Mouse (Mus musculus) midbrain, embryonic 11.5 days (tissue): ENCODE data around the gene C1qc. TPM values are rescaled to one million over a fixed set of nuclear protein-coding genes. Genes with fewer than 3 reads are reported as not detected.

Experiments used
- ATAC-seq: fragments of 200-750 bp; cut with Nextera tagmentation; 2 replicates; pipeline ENCODE4 v1.8.0; 2017; ENCODE audit warnings: moderate TSS enrichment, moderate library complexity; ENCODE audit not compliant: low FRiP score
- DNase-seq: peaks from one replicate; pipeline ENCODE4 v3.0.0; 2015; ENCODE audit warnings: low spot score; ENCODE audit errors: missing footprints
- H3K27ac ChIP-seq: fragments of 300-500 bp; sonication (generic); 2 replicates; pipeline ENCODE4 v1.5.1; 2014; ENCODE audit warnings: low read depth, low read length
- H3K27me3 ChIP-seq: fragments of 300-500 bp; sonication (generic); 2 replicates; pipeline ENCODE4 v1.6.1; 2014; ENCODE audit warnings: mild to moderate bottlenecking, low read length, moderate library complexity, mixed read lengths; ENCODE audit not compliant: control insufficient read depth, insufficient read depth
- H3K36me3 ChIP-seq: fragments of 300-500 bp; sonication (generic); 2 replicates; pipeline ENCODE4 v1.6.1; 2014; ENCODE audit warnings: mild to moderate bottlenecking, low read length, moderate library complexity, mixed read lengths; ENCODE audit not compliant: control insufficient read depth, insufficient read depth
- H3K4me1 ChIP-seq: fragments of 300-500 bp; sonication (generic); 2 replicates; pipeline ENCODE4 v1.6.1; 2014; ENCODE audit warnings: low read length; ENCODE audit not compliant: control insufficient read depth, insufficient read depth
- H3K4me2 ChIP-seq: fragments of 300-500 bp; sonication (generic); 2 replicates; pipeline ENCODE4 v1.6.1; 2014; ENCODE audit warnings: mild to moderate bottlenecking, moderate library complexity
- H3K4me3 ChIP-seq: fragments of 300-500 bp; sonication (generic); 2 replicates; pipeline ENCODE4 v1.5.1; 2014; ENCODE audit warnings: low read depth, low read length
- H3K9ac ChIP-seq: fragments of 300-500 bp; sonication (generic); 2 replicates; pipeline ENCODE4 v1.6.1; 2014; ENCODE audit warnings: low read length
- H3K9me3 ChIP-seq: fragments of 300-500 bp; sonication (generic); 2 replicates; pipeline ENCODE4 v1.6.1; 2016; ENCODE audit warnings: low read length; ENCODE audit not compliant: control insufficient read depth
- WGBS: fragments of 180-500 bp; shearing (Covaris S2); extraction: QIAGEN DNeasy Blood & Tissue Kit; methylation state at CpG from one replicate; pipeline ENCODE4 v1.1.7; 2014; 5-methylcytosine and 5-hydroxymethylcytosine counted together
- polyA plus RNA-seq: library from polyadenylated mRNA; unstranded; fragments of >200 nt; fragmentation: Nextera tagmentation; extraction: Ambion mirVana; gene quantifications from 2 replicates; pipeline ENCODE4 v1.2.1, GENCODE M21; 2014

The C1qc gene
- polyA plus RNA-seq, 1 experiment from 2014 or later, result 18.9 TPM

DNA sequence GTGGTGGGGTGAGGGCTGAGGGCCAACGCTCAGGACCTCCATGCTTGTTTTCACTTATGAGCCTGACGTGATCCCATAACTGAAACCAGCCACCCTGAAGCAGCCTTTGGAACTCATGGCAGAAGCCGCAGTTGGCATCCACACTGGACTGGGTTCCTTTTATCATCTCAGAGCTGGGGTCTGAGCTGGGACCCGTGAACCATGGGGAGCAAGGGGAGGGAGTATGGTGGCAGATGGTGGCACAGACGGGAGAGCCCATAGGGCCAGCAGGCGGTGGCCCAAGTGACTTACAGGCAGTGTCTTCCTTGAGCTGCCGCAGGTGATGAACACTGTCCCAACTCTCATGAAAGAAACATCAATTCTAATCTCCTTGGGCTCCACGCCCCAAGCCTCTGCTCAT lies 26.0 kb upstream of the C1qc start:
- Histone ChIP-seq H3K9me3 (no peaks in the 10 kb centered on the region), H3K36me3 (no peaks in the 10 kb centered on the region), H3K27ac (no peak overlapping the region), H3K4me3 (no peak overlapping the region), H3K4me1 (peaks cover 10% of the 10 kb centered on the region), H3K4me2 (no peak overlapping the region), H3K27me3 (peaks cover 3% of the 10 kb centered on the region), H3K9ac (no peak overlapping the region)
- 87% methylated on average over 8 of the region's 8 CpGs for WGBS
- DNase-seq (no peak), ATAC-seq (no peak)

DNA sequence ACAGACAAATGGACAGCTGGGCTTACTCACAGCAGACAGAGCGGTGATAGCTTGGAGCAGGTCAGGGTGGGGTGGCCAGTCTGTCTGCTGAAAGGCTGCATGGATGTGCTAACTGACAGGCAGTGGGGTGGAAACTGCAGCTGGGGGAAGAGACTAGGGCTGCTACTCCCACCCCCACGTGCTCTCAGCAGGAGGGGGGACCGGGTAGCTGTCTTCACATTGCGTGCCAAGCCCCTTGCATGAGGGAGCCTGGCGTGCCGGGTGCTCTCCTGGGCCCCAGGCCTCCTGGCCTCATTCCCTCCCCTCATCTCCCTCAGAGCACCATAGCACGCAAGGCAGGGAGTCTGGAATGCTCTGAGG lies 24.3 kb upstream of the C1qc start:
- Histone ChIP-seq H3K27ac (no peak overlapping the region), H3K27me3 (peaks cover 3% of the 10 kb centered on the region; the same call in 1 of the 2 replicates), H3K4me3 (no peak overlapping the region), H3K36me3 (no peaks in the 10 kb centered on the region), H3K4me2 (no peak overlapping the region), H3K9ac (no peak overlapping the region), H3K9me3 (no peaks in the 10 kb centered on the region), H3K4me1 (peaks cover 16% of the 10 kb centered on the region)
- DNase-seq (no peak), ATAC-seq (no peak)
- 48% methylated on average over 7 of the region's 7 CpGs for WGBS

DNA sequence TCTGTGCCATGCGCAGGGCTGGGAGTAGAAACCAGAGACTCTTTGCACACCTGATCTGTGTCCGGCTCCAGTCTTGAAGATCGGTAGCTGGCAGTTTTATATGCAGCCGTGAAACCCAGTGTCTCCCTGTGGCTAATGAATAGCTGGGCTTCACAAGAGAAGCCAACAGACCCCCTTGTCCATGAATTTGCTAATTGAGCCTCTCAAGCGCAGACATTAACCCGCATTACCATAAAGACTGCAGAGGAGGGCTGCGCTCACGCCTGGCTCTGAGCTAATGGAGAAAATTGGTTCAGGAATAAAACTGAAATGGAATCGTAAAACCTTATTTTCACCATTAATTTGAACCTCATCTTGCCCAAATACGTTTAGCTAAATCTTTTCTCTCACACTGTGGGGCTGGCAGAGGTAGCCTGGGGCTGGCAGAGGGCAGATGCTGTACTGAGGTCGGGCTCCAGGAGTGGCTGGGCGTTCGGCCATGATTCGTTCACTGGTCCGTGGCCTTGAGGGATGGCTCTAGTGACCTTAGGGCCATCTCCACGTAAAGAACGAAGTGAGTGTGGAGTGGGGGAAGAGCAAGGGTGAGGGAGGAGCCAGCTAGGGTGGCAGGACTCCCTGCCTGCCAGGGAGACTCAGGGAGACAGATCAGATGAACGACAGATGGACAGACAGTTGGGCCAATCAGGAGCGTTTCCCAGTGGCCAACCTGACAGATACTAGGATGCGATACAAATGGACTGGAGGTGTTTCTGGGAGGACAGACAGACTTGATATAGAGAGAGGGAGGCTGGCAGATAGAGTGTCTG lies 23.7 kb upstream of the C1qc start:
- DNase-seq, result no peak
- H3K27ac ChIP-seq, result no peak overlapping the region
- WGBS, result 72% methylated on average over 20 of the region's 20 CpGs
- H3K4me1 ChIP-seq, result peaks cover 18% of the 10 kb centered on the region
- no peak overlapping the region for H3K9ac ChIP-seq
- H3K9me3 ChIP-seq, result no peaks in the 10 kb centered on the region
- peaks cover 6% of the 10 kb centered on the region; the same call in 1 of the 2 replicates for H3K27me3 ChIP-seq
- ATAC-seq, result no peak
- no peak overlapping the region for H3K4me2 ChIP-seq
- H3K36me3 ChIP-seq, result no peaks in the 10 kb centered on the region
- no peak overlapping the region for H3K4me3 ChIP-seq

GRCm38 (mm10) chr4:136912841-136913240 lies 20.0 kb upstream of the C1qc start:
- Histone ChIP-seq H3K4me3 (no peak overlapping the region), H3K27me3 (peaks cover 16% of the 10 kb centered on the region), H3K9ac (peak overlapping the region; percentile 14; the same call in 1 of the 2 replicates), H3K4me2 (peak overlapping the region; percentile 6; the same call in 1 of the 2 replicates), H3K36me3 (no peaks in the 10 kb centered on the region), H3K27ac (peak overlapping the region; percentile 50), H3K9me3 (no peaks in the 10 kb centered on the region), H3K4me1 (peaks cover 26% of the 10 kb centered on the region)
- DNase-seq (peak; percentile 86), ATAC-seq (no peak)
- 14% methylated on average over 9 of the region's 9 CpGs for WGBS

GRCm38 (mm10) chr4:136911804-136912203 lies 18.9 kb upstream of the C1qc start:
- Histone ChIP-seq H3K4me3 (no peak overlapping the region; the same call in 1 of the 2 replicates), H3K36me3 (no peaks in the 10 kb centered on the region), H3K4me1 (peaks cover 23% of the 10 kb centered on the region), H3K4me2 (peak overlapping the region; percentile 25; the same call in 1 of the 2 replicates), H3K9me3 (no peaks in the 10 kb centered on the region), H3K27ac (peak overlapping the region; percentile 54), H3K9ac (no peak overlapping the region), H3K27me3 (peaks cover 20% of the 10 kb centered on the region)
- ATAC-seq, result peak; percentile 8; the same call in 1 of the 2 replicates
- WGBS, result 45% methylated on average over 9 of the region's 9 CpGs
- DNase-seq, result no peak

GRCm38 (mm10) chr4:136911211-136911646 lies 18.4 kb upstream of the C1qc start:
- Histone ChIP-seq H3K9me3 (no peaks in the 10 kb centered on the region), H3K4me1 (peaks cover 23% of the 10 kb centered on the region), H3K9ac (no peak overlapping the region), H3K36me3 (no peaks in the 10 kb centered on the region), H3K4me3 (no peak overlapping the region; the same call in 1 of the 2 replicates), H3K27ac (peak overlapping the region; percentile 54; the same call in 1 of the 2 replicates), H3K4me2 (peak overlapping the region; percentile 25), H3K27me3 (peaks cover 25% of the 10 kb centered on the region)
- DNase-seq (no peak), ATAC-seq (peak; percentile 86)
- under 1% methylated on average over 17 of the region's 17 CpGs for WGBS

GRCm38 (mm10) chr4:136907809-136908208 lies 14.9 kb upstream of the C1qc start:
- H3K27me3 ChIP-seq, result peaks cover 35% of the 10 kb centered on the region
- H3K4me3 ChIP-seq, result no peak overlapping the region
- no peaks in the 10 kb centered on the region for H3K9me3 ChIP-seq
- ATAC-seq (no peak), DNase-seq (no peak)
- H3K4me1 ChIP-seq, result peaks cover 25% of the 10 kb centered on the region
- no peak overlapping the region for H3K9ac ChIP-seq
- H3K36me3 ChIP-seq, result no peaks in the 10 kb centered on the region
- H3K27ac ChIP-seq, result no peak overlapping the region
- no peak overlapping the region for H3K4me2 ChIP-seq

GRCm38 (mm10) chr4:136907033-136907432 lies 14.2 kb upstream of the C1qc start:
- Histone ChIP-seq H3K36me3 (no peaks in the 10 kb centered on the region), H3K9me3 (no peaks in the 10 kb centered on the region), H3K27ac (no peak overlapping the region), H3K4me3 (no peak overlapping the region), H3K4me2 (no peak overlapping the region), H3K27me3 (peaks cover 35% of the 10 kb centered on the region), H3K9ac (no peak overlapping the region), H3K4me1 (peaks cover 18% of the 10 kb centered on the region)
- WGBS, result 13% methylated on average over 7 of the region's 7 CpGs
- ATAC-seq (no peak), DNase-seq (peak; percentile 95)

- peaks cover 22% of the 10 kb centered on the region for H3K27me3 ChIP-seq
- H3K4me1 ChIP-seq, result peaks cover 5% of the 10 kb centered on the region; the same call in 1 of the 2 replicates
- no peak overlapping the region for H3K27ac ChIP-seq
- ATAC-seq (peak; percentile 44), DNase-seq (no peak)
- H3K9me3 ChIP-seq, result no peaks in the 10 kb centered on the region
- no peak overlapping the region for H3K9ac ChIP-seq
- H3K4me2 ChIP-seq, result peak overlapping the region; percentile 42
- WGBS, result 2% methylated on average over 23 of the region's 23 CpGs
- H3K4me3 ChIP-seq, result peak overlapping the region; percentile 8; the same call in 1 of the 2 replicates
- no peaks in the 10 kb centered on the region for H3K36me3 ChIP-seq
These were observed 12.1 kb upstream of the C1qc start for GRCm38 (mm10) chr4:136904767-136905539.
